Mouse (Mus musculus): ENCODE results near the gene Stk11. TPM values are rescaled to one million over a fixed set of nuclear protein-coding genes. Genes with fewer than 3 reads are reported as not detected.

Gene Stk11
- polyA plus RNA-seq, 1 experiment from 2014 or later, result 27.0 TPM

- H3K27me3 ChIP-seq (replicated peaks; ENCODE audit: control insufficient read depth, insufficient read depth, low read length), result peaks cover 17% of the 10 kb centered on the region
- H3K36me3 ChIP-seq (ENCODE audit: control insufficient read depth, insufficient read depth, low read length), result peaks cover 28% of the 10 kb centered on the region
- peak; percentile 95 for DNase-seq (ENCODE audit: low spot score)
- peak overlapping the region; percentile 34 for H3K9ac ChIP-seq (ENCODE audit: low read length)
- H3K9me3 ChIP-seq (ENCODE audit: control insufficient read depth, low read length), result no peaks in the 10 kb centered on the region
- peak; percentile 57 for ATAC-seq (replicated peaks; ENCODE audit: low FRiP score, low TSS enrichment, low read depth)
- H3K4me1 ChIP-seq (replicated peaks; ENCODE audit: control insufficient read depth, insufficient read depth, low read length), result peaks cover 38% of the 10 kb centered on the region
- H3K27ac ChIP-seq (ENCODE audit: low read depth), result peak overlapping the region; percentile 76
- H3K4me2 ChIP-seq (ENCODE audit: low read length), result peak overlapping the region; percentile 98
- WGBS, result under 1% methylated on average over 29 of the region's 29 CpGs
- H3K4me3 ChIP-seq (ENCODE audit: low read depth, low read length), result peak overlapping the region; percentile 76
Measured at GRCm38 (mm10) chr10:80141243-80141642, 25.6 kb downstream of the Stk11 start.

- Histone ChIP-seq H3K27me3 (replicated peaks; ENCODE audit: control insufficient read depth, insufficient read depth, low read length) (peaks cover 10% of the 10 kb centered on the region), H3K36me3 (ENCODE audit: control insufficient read depth, insufficient read depth, low read length) (peaks cover 33% of the 10 kb centered on the region), H3K4me1 (replicated peaks; ENCODE audit: control insufficient read depth, insufficient read depth, low read length) (peaks cover 39% of the 10 kb centered on the region), H3K9me3 (ENCODE audit: control insufficient read depth, low read length) (no peaks in the 10 kb centered on the region), H3K4me2 (ENCODE audit: low read length) (peak overlapping the region; percentile 98), H3K4me3 (ENCODE audit: low read depth, low read length) (peak overlapping the region; percentile 76), H3K27ac (ENCODE audit: low read depth) (peak overlapping the region; percentile 77), H3K9ac (ENCODE audit: low read length) (peak overlapping the region; percentile 87)
- under 1% methylated on average over 43 of the region's 43 CpGs for WGBS
- DNase-seq (ENCODE audit: low spot score), result peak; percentile 89
- peak; percentile 78 for ATAC-seq (replicated peaks; ENCODE audit: low FRiP score, low TSS enrichment, low read depth)
Measured at GRCm38 (mm10) chr10:80141786-80142529, 26.4 kb downstream of the Stk11 start.

GRCm38 (mm10) chr10:80142530-80142925 lies 26.9 kb downstream of the Stk11 start:
- Histone ChIP-seq H3K9ac (ENCODE audit: low read length) (peak overlapping the region; percentile 87), H3K4me2 (ENCODE audit: low read length) (peak overlapping the region; percentile 98), H3K4me1 (replicated peaks; ENCODE audit: control insufficient read depth, insufficient read depth, low read length) (peaks cover 37% of the 10 kb centered on the region), H3K27ac (ENCODE audit: low read depth) (peak overlapping the region; percentile 77), H3K4me3 (ENCODE audit: low read depth, low read length) (peak overlapping the region; percentile 76), H3K9me3 (ENCODE audit: control insufficient read depth, low read length) (no peaks in the 10 kb centered on the region), H3K36me3 (ENCODE audit: control insufficient read depth, insufficient read depth, low read length) (peaks cover 33% of the 10 kb centered on the region), H3K27me3 (replicated peaks; ENCODE audit: control insufficient read depth, insufficient read depth, low read length) (peaks cover 5% of the 10 kb centered on the region)
- under 1% methylated on average over 15 of the region's 15 CpGs for WGBS
- peak; percentile 0; the same call in 1 of the 2 replicates for ATAC-seq (replicated peaks; ENCODE audit: low FRiP score, low TSS enrichment, low read depth)
- DNase-seq (ENCODE audit: low spot score), result no peak

GRCm38 (mm10) chr10:80143664-80144063 lies 28.1 kb downstream of the Stk11 start:
- H3K4me3 ChIP-seq (ENCODE audit: low read depth, low read length), result 0 out of 2 replicates have a peak overlapping the region, but pooled peaks have one; percentile 76
- DNase-seq (ENCODE audit: low spot score), result no peak
- no peak overlapping the region for H3K4me2 ChIP-seq (ENCODE audit: low read length)
- H3K27me3 ChIP-seq (replicated peaks; ENCODE audit: control insufficient read depth, insufficient read depth, low read length), result no peaks in the 10 kb centered on the region
- no peaks in the 10 kb centered on the region for H3K9me3 ChIP-seq (ENCODE audit: control insufficient read depth, low read length)
- peaks cover 33% of the 10 kb centered on the region for H3K36me3 ChIP-seq (ENCODE audit: control insufficient read depth, insufficient read depth, low read length)
- H3K27ac ChIP-seq (ENCODE audit: low read depth), result no peak overlapping the region
- H3K9ac ChIP-seq (ENCODE audit: low read length), result no peak overlapping the region
- H3K4me1 ChIP-seq (replicated peaks; ENCODE audit: control insufficient read depth, insufficient read depth, low read length), result peaks cover 28% of the 10 kb centered on the region
- ATAC-seq (replicated peaks; ENCODE audit: low FRiP score, low TSS enrichment, low read depth), result no peak
- 95% methylated on average over 7 of the region's 7 CpGs for WGBS

- Histone ChIP-seq H3K4me3 (ENCODE audit: low read depth, low read length) (no peak overlapping the region), H3K36me3 (ENCODE audit: control insufficient read depth, insufficient read depth, low read length) (peaks cover 33% of the 10 kb centered on the region), H3K4me2 (ENCODE audit: low read length) (no peak overlapping the region), H3K27ac (ENCODE audit: low read depth) (no peak overlapping the region), H3K27me3 (replicated peaks; ENCODE audit: control insufficient read depth, insufficient read depth, low read length) (no peaks in the 10 kb centered on the region), H3K9me3 (ENCODE audit: control insufficient read depth, low read length) (no peaks in the 10 kb centered on the region), H3K9ac (ENCODE audit: low read length) (no peak overlapping the region), H3K4me1 (replicated peaks; ENCODE audit: control insufficient read depth, insufficient read depth, low read length) (peaks cover 28% of the 10 kb centered on the region)
- no peak for DNase-seq (ENCODE audit: low spot score)
- ATAC-seq (replicated peaks; ENCODE audit: low FRiP score, low TSS enrichment, low read depth), result no peak
- WGBS, result 93% methylated on average over 12 of the region's 12 CpGs
Measured at GRCm38 (mm10) chr10:80144159-80144558, 28.6 kb downstream of the Stk11 start.

GRCm38 (mm10) chr10:80144864-80145838 lies 29.5 kb downstream of the Stk11 start:
- peak; percentile 88 for DNase-seq (ENCODE audit: low spot score)
- Histone ChIP-seq H3K9ac (ENCODE audit: low read length) (no peak overlapping the region), H3K4me3 (ENCODE audit: low read depth, low read length) (no peak overlapping the region), H3K4me2 (ENCODE audit: low read length) (no peak overlapping the region), H3K4me1 (replicated peaks; ENCODE audit: control insufficient read depth, insufficient read depth, low read length) (peaks cover 28% of the 10 kb centered on the region), H3K27me3 (replicated peaks; ENCODE audit: control insufficient read depth, insufficient read depth, low read length) (no peaks in the 10 kb centered on the region), H3K27ac (ENCODE audit: low read depth) (0 out of 2 replicates have a peak overlapping the region, but pooled peaks have one; percentile 18), H3K9me3 (ENCODE audit: control insufficient read depth, low read length) (no peaks in the 10 kb centered on the region), H3K36me3 (ENCODE audit: control insufficient read depth, insufficient read depth, low read length) (peaks cover 37% of the 10 kb centered on the region)
- no peak for ATAC-seq (replicated peaks; ENCODE audit: low FRiP score, low TSS enrichment, low read depth)
- WGBS, result 69% methylated on average over 20 of the region's 20 CpGs

GRCm38 (mm10) chr10:80145896-80146295 lies 30.3 kb downstream of the Stk11 start:
- 79% methylated on average over 6 of the region's 6 CpGs for WGBS
- H3K4me1 ChIP-seq (replicated peaks; ENCODE audit: control insufficient read depth, insufficient read depth, low read length), result peaks cover 28% of the 10 kb centered on the region
- no peaks in the 10 kb centered on the region for H3K27me3 ChIP-seq (replicated peaks; ENCODE audit: control insufficient read depth, insufficient read depth, low read length)
- H3K36me3 ChIP-seq (ENCODE audit: control insufficient read depth, insufficient read depth, low read length), result peaks cover 37% of the 10 kb centered on the region
- 0 out of 2 replicates have a peak overlapping the region, but pooled peaks have one; percentile 18 for H3K27ac ChIP-seq (ENCODE audit: low read depth)
- no peak for DNase-seq (ENCODE audit: low spot score)
- no peak overlapping the region for H3K4me3 ChIP-seq (ENCODE audit: low read depth, low read length)
- H3K9me3 ChIP-seq (ENCODE audit: control insufficient read depth, low read length), result no peaks in the 10 kb centered on the region
- no peak for ATAC-seq (replicated peaks; ENCODE audit: low FRiP score, low TSS enrichment, low read depth)
- H3K9ac ChIP-seq (ENCODE audit: low read length), result no peak overlapping the region
- H3K4me2 ChIP-seq (ENCODE audit: low read length), result no peak overlapping the region

- no peak for ATAC-seq (replicated peaks; ENCODE audit: low FRiP score, low TSS enrichment, low read depth)
- no peak for DNase-seq (ENCODE audit: low spot score)
Measured at GRCm38 (mm10) chr10:80146568-80147011, 31.0 kb downstream of the Stk11 start.

More at GRCm38 (mm10) chr10:80146568-80147011, 31.0 kb downstream of the Stk11 start:
- peak overlapping the region; percentile 99 for H3K27ac ChIP-seq (ENCODE audit: low read depth)
- WGBS, result 79% methylated on average over 4 of the region's 4 CpGs
- peaks cover 40% of the 10 kb centered on the region for H3K36me3 ChIP-seq (ENCODE audit: control insufficient read depth, insufficient read depth, low read length)
- no peaks in the 10 kb centered on the region for H3K27me3 ChIP-seq (replicated peaks; ENCODE audit: control insufficient read depth, insufficient read depth, low read length)
- H3K9me3 ChIP-seq (ENCODE audit: control insufficient read depth, low read length), result no peaks in the 10 kb centered on the region
- H3K4me1 ChIP-seq (replicated peaks; ENCODE audit: control insufficient read depth, insufficient read depth, low read length), result peaks cover 28% of the 10 kb centered on the region
- no peak overlapping the region for H3K4me3 ChIP-seq (ENCODE audit: low read depth, low read length)
- 0 out of 2 replicates have a peak overlapping the region, but pooled peaks have one; percentile 25 for H3K9ac ChIP-seq (ENCODE audit: low read length)
- H3K4me2 ChIP-seq (ENCODE audit: low read length), result no peak overlapping the region; the same call in 1 of the 2 replicates

Data from intestine, embryonic 14.5 days (tissue).